Mouse (Mus musculus): ENCODE measurements around the gene Nsg1. TPM values are rescaled to one million over a fixed set of nuclear protein-coding genes. Genes with fewer than 3 reads are reported as not detected.
A peak's percentile ranks its signal among the peaks of the same experiment; 100 is the strongest.

The Nsg1 gene
- total RNA-seq, 1 experiment from 2014 or later, result 16.8 TPM

- no peak for ATAC-seq (replicated peaks in 1 of 2; ENCODE audit: insufficient read depth in 1 of 2, low FRiP score in 2 of 2, low TSS enrichment in 1 of 2, low read depth in 1 of 2, poor library complexity in 2 of 2, severe bottlenecking in 2 of 2)
These were observed 65.4 kb downstream of the Nsg1 start for GRCm38 (mm10) chr5:38094331-38094730.

DNA sequence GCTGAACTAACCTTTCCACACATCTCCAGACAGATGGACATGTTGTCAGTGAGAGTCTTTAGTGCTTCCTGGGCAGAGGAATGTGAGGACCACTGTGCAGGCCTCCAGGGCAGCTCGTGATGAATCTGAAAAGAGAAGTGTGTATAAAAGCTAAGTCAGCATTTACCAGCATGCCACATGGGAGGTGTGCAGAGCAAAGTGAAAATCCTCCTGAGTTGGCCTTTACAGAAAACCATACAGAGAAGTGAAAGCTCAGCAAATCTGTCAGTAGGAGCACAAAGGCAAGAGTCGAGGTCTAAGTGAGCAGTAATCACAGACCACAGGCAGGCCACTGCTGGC is 67.8 kb downstream of the Nsg1 start:
- no peak for ATAC-seq (replicated peaks in 1 of 2; ENCODE audit: insufficient read depth in 1 of 2, low FRiP score in 2 of 2, low TSS enrichment in 1 of 2, low read depth in 1 of 2, poor library complexity in 2 of 2, severe bottlenecking in 2 of 2)

GRCm38 (mm10) chr5:38091046-38091965 is 68.4 kb downstream of the Nsg1 start:
- peak; percentile 65 to 68; a peak in 3 of 4 replicates for ATAC-seq (replicated peaks in 1 of 2; ENCODE audit: insufficient read depth in 1 of 2, low FRiP score in 2 of 2, low TSS enrichment in 1 of 2, low read depth in 1 of 2, poor library complexity in 2 of 2, severe bottlenecking in 2 of 2)

DNA sequence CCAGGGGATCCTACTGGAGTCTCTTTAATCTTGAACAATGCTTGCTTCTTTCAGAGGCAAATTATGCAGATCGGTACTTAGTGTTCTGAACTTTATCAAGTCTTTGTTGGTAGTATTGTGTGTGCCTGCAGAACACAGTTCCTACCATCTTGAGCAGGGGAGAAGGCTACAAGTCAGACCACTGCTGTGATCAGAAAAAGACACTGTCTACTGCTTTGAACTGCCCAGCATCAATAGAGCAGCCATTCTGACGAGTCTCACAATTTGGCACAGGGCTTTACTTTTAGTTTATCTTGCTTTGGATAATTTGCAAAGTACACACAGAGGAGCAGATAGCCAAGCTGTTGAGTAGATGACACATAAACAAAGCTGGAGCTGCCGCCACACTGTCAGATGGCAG is 69.1 kb downstream of the Nsg1 start:
- no peak for ATAC-seq (replicated peaks in 1 of 2; ENCODE audit: insufficient read depth in 1 of 2, low FRiP score in 2 of 2, low TSS enrichment in 1 of 2, low read depth in 1 of 2, poor library complexity in 2 of 2, severe bottlenecking in 2 of 2)

- ATAC-seq (replicated peaks in 1 of 2; ENCODE audit: insufficient read depth in 1 of 2, low FRiP score in 2 of 2, low TSS enrichment in 1 of 2, low read depth in 1 of 2, poor library complexity in 2 of 2, severe bottlenecking in 2 of 2), result no peak
These were observed 69.6 kb downstream of the Nsg1 start for GRCm38 (mm10) chr5:38090111-38090510.

Other genes with a start within 250 kb of the Nsg1 start
- 28.5 and 43.0 TPM in 2 replicates for gene Stx18, start 121.2 kb downstream of the Nsg1 start, total RNA-seq (2017)
- gene Zbtb49, start 60.5 kb upstream of the Nsg1 start, total RNA-seq (2017), result 9.4 and 12.1 TPM in 2 replicates
- 78.9 and 93.0 TPM in 2 replicates for gene Lyar, start 60.6 kb upstream of the Nsg1 start, total RNA-seq (2017)
- gene Tmem128, start 100.3 kb upstream of the Nsg1 start, total RNA-seq (2017), result 28.4 and 40.1 TPM in 2 replicates
- not detected in 2 replicates for gene Otop1, start 116.1 kb upstream of the Nsg1 start, total RNA-seq (2017)
- gene Drd5, start 159.5 kb upstream of the Nsg1 start, total RNA-seq (2017), result not detected in 2 replicates